Mouse (Mus musculus) adrenal gland, postnatal 10 days (tissue): ENCODE measurements around the gene AL731706.2. TPM values are rescaled to one million over a fixed set of nuclear protein-coding genes. Genes with fewer than 3 reads are reported as not detected.
"Not testable (repeated sequence)": the region's sequence is repeated elsewhere in the genome, so short reads cannot be mapped to it uniquely, and the experiment has no call there.

Experiments used
- DNase-seq: peaks from one replicate; pipeline ENCODE4 v3.0.0; 2021; ENCODE audit warnings: mixed read lengths
- long read RNA-seq, 2 experiments: library from polyadenylated mRNA; stranded (forward); transcript quantifications; one replicate each; pipeline ENCODE4 v2.0.0; 2021
- total RNA-seq, 2 experiments: library from RNA; stranded (reverse); gene quantifications; 2 replicates each; pipeline ENCODE4 v1.2.3; 2021

AL731706.2 gene
- total RNA-seq: 10 to 100 TPM; 13.4 to 31.2 TPM
- long read RNA-seq, experiment 1: 0 reads
- long read RNA-seq, experiment 2: 0 reads

GRCm38 (mm10) chr2:136885579-136885978 lies at the start of gene AL731706.2:
TSS of gene AL731706.2 (minus strand) at chr2:136885679.
- DNase-seq: no peak

- peak; percentile 44 for DNase-seq
Observed at GRCm38 (mm10) chr2:136921003-136921408, 35.5 kb upstream of the AL731706.2 start.

- DNase-seq: peak; percentile 7
Observed at GRCm38 (mm10) chr2:136920257-136920993, 34.9 kb upstream of the AL731706.2 start.

- no peak for DNase-seq
Observed at GRCm38 (mm10) chr2:136919433-136919832, 34.0 kb upstream of the AL731706.2 start.

GRCm38 (mm10) chr2:136914334-136914902 lies 28.9 kb upstream of the AL731706.2 start:
- no peak for DNase-seq

- no peak for DNase-seq
Observed at GRCm38 (mm10) chr2:136913021-136913420, 27.5 kb upstream of the AL731706.2 start.

- no peak for DNase-seq
Observed at GRCm38 (mm10) chr2:136911958-136912411, 26.5 kb upstream of the AL731706.2 start.

GRCm38 (mm10) chr2:136909298-136909697 lies 23.8 kb upstream of the AL731706.2 start:
- no peak for DNase-seq

GRCm38 (mm10) chr2:136908596-136908995 lies 23.1 kb upstream of the AL731706.2 start:
- no peak for DNase-seq

- DNase-seq: no peak
Observed at GRCm38 (mm10) chr2:136896131-136896530, 10.7 kb upstream of the AL731706.2 start.

- DNase-seq: no peak
Observed at GRCm38 (mm10) chr2:136894494-136894893, 9.0 kb upstream of the AL731706.2 start.

- peak; percentile 95 for DNase-seq
Observed at GRCm38 (mm10) chr2:136891951-136892371, 6.5 kb upstream of the AL731706.2 start.

- peak; percentile 99 for DNase-seq
Observed at GRCm38 (mm10) chr2:136891068-136891950, 5.8 kb upstream of the AL731706.2 start, which contains the start of the genes Slx4ip, AL731706.1 and Mkks. TSS of gene Slx4ip (plus strand) at chr2:136891218. TSS of gene AL731706.1 (minus strand) at chr2:136891389. TSS of gene Mkks (minus strand) at chr2:136891389.

- not testable (repeated sequence) for DNase-seq
Observed at GRCm38 (mm10) chr2:136890716-136891067, 5.2 kb upstream of the AL731706.2 start.

GRCm38 (mm10) chr2:136886846-136887245 lies 1.4 kb upstream of the AL731706.2 start:
- peak; percentile 47 for DNase-seq

- DNase-seq: no peak
Observed at GRCm38 (mm10) chr2:136854543-136855388, 30.7 kb downstream of the AL731706.2 start.

GRCm38 (mm10) chr2:136850366-136850765 lies 35.1 kb downstream of the AL731706.2 start:
- DNase-seq: no peak

- peak; percentile 6 for DNase-seq
Observed at GRCm38 (mm10) chr2:136837994-136838393, 47.5 kb downstream of the AL731706.2 start.

- DNase-seq: no peak
Observed at GRCm38 (mm10) chr2:136835882-136836281, 49.6 kb downstream of the AL731706.2 start.
